Mouse (Mus musculus): ENCODE data around the gene Zfp36l2. TPM values are rescaled to one million over a fixed set of nuclear protein-coding genes. Genes with fewer than 3 reads are reported as not detected.

Gene Zfp36l2
- total RNA-seq, 2 experiments from 2014 or later: 17.1 to 20.4 TPM

DNA sequence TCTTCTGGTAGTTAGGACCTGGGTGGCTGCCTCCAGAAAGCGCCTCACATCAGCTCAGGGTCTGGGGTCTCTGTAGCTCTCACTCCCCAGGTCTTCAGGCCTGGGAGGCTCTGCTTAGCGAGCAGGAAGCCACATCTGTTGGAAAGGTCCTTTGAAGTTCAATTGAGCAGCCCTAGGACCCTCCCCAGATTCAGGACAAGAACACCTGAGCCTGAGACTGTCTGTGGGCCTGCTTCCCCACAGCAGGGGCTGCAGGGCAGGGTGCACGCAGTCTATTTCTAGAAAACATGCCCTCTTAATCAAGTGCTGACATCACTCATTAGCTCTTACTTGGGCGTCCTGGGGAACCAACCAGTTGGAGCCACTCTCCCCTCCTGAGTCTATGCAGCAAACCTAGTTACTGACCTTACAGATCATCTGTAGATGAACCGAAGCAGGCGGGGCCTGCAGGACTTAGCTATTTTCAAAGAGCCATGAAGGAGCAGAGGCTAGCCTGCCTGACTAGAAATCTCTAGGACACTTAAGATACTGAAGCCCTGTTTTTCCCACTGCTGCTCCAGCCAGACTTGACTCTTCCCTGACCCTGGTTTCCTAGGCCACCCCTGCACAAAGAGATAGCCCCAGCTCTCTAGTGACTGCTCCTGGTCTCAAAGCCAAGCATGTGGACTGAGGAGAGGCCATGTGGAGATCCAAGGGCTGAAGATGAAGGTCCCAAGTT lies 29.8 kb downstream of the Zfp36l2 start:
- intact Hi-C loops (cut with DNase I): no loop called here
- DNase-seq (ENCODE audit: extremely low spot score in 1 of 2, low spot score in 2 of 2): peak in 1 of 2 experiments; percentile 7

DNA sequence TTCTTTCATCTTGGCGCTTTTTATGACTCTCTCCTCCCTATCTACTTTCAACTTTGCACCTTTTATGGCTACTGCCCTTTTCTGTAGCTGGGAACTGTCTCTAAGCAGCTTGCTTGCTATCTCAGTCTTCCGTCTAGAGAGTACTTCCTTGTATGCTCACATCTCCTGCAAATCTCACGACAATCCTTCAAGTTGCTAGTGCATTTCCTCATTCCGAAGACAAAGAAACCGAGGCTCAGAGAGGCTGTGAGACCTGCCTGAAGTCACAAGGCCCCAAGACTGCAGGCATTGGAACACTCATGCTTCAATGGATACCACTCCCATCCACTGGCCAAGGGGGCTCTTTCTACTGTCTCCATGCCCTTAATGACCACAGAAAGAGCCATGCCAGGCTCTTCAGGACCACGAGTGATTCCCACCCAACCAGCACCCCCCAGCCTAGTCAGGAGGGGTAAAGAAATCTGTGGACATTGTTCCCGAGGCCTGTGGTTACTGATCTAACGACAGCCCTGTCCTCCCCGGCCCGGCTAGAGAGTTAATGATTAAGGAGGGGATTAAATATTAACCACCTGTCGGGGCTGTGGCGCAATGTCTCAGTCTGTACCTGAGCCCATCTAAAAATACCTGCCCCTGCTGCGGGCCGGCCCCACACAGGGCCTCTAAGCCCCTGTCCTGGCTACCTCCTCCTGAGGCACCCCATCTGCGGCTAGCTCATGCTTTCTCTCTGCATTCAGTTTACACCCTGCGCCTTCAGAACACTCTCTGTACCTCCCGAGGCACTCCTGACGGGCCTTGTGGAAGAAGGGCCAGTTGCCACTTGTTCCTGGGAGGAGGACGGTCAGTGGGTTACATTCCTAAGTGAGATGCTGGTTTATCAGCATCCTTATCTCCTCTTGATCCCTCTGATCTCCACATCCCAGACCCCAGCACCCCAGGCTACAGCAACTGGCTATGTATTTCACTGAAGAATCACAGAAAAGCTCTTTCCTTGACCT lies 30.7 kb downstream of the Zfp36l2 start:
- intact Hi-C loops (cut with DNase I): no loop called here

DNA sequence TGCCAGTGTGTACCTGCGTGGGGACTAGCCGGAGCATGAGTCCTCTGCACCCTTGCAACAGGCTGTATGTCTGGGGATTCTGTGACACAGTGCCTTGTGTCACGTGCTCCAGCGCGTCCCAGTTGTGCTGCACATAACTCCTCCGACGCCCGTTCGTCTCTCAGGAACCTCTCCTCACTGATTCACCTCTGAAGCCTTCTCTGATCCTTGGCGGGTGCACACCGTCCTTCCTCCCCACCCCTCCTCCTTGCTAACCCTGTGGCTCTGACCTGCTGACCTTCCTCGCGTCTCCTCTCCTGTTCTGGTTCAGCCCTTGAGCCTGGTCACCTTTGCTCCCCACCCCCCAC lies 31.5 kb downstream of the Zfp36l2 start:
- DNase-seq (ENCODE audit: extremely low spot score in 1 of 2, low spot score in 2 of 2): peak in 1 of 2 experiments; percentile 7
- intact Hi-C loops (cut with DNase I): no loop called here

More for the DNA sequence above, 30.7 kb downstream of the Zfp36l2 start:
- peak in 1 of 2 experiments; percentile 14 for DNase-seq (ENCODE audit: extremely low spot score in 1 of 2, low spot score in 2 of 2)

DNA sequence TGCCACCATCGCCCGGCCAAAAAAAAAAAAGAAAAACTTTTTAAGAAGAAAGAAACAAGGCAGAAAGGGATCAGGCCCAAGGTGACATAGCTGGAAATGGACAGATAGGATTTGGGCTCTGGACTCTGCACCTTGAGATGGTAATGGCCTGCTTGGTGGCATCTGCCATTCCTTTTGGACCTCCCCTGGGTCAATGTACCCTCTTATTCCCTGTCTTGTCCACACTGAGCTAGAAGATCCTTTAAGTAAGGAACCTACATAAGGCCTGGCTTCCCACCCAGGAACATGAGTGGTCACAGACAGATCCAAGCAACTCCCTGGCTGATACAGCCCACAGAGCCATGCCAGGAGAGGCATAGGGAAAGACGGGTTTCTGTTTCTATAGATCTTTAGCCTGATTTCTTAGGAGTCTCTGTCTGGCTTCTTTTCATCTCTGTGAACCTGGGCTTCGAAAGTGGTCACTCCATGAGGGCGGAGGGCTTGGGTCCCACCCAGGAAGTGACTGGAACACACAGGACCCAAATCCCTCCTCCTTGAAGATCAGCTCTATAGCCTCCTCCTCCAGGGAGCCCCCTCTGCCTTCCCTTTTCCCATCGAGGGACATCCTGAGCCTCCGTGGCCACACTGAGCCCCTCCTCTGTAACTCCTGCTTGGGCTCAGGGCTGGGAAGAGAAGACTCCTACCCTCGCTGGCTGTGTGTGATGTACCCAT lies 32.1 kb downstream of the Zfp36l2 start:
- intact Hi-C loops (cut with DNase I): no loop called here

DNA sequence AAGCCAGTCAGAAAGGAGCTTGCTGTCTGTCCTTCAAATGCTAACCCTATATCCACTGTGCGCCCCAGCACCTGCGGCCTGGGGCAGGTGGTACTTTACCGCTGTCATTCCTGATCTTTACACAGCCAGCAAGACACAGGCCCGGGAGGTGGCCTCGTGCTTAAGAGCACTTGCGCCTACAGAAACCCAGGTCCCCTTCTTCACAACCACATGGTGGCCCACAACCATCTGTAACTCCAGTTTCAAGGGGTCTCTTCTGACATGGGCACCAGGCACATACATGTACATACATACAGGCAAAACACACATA lies 32.8 kb downstream of the Zfp36l2 start:
- DNase-seq (ENCODE audit: extremely low spot score in 1 of 2, low spot score in 2 of 2): peak in 1 of 2 experiments; percentile 7
- intact Hi-C loops (cut with DNase I): no loop called here

More for the DNA sequence above, 32.1 kb downstream of the Zfp36l2 start:
- DNase-seq (ENCODE audit: extremely low spot score in 1 of 2, low spot score in 2 of 2): peak in 1 of 2 experiments; percentile 7

DNA sequence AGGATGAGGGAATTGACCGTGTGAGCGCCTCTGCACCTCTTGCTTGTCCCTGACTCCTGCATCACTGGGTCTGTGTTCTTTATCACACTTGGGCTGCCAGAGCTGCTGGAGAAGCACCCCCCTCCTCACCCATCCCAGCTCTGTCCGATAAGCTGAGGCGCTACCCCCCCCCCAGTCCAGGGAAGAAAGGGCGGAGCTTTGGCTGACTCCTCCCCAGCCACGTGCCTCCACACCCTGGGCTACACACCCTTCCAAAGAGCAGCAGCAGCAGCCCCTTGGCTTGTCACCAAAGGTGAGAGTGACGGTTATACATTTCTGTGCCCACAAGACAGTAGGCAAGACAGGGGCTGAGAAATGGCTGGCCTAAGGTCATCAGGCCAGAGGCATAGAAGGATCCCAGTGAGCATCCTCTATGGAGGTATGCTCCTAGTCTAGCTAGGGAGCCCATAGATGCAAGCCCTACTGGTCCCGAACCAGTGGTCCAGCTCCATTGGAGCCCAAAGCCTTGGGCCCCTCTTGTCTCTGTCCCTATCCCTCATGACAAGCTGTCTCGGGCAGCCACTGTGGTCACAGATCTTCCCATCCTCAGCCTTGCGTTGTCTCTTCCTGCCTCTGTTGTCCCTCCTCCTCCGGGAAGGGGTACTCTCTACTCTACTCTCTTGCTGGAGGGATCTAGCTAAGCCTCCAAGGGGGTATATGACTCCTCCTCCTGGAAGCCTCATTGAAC lies 33.3 kb downstream of the Zfp36l2 start:
- DNase-seq (ENCODE audit: extremely low spot score in 1 of 2, low spot score in 2 of 2): peak in 1 of 2 experiments; percentile 15
- intact Hi-C loops (cut with DNase I): no loop called here

DNA sequence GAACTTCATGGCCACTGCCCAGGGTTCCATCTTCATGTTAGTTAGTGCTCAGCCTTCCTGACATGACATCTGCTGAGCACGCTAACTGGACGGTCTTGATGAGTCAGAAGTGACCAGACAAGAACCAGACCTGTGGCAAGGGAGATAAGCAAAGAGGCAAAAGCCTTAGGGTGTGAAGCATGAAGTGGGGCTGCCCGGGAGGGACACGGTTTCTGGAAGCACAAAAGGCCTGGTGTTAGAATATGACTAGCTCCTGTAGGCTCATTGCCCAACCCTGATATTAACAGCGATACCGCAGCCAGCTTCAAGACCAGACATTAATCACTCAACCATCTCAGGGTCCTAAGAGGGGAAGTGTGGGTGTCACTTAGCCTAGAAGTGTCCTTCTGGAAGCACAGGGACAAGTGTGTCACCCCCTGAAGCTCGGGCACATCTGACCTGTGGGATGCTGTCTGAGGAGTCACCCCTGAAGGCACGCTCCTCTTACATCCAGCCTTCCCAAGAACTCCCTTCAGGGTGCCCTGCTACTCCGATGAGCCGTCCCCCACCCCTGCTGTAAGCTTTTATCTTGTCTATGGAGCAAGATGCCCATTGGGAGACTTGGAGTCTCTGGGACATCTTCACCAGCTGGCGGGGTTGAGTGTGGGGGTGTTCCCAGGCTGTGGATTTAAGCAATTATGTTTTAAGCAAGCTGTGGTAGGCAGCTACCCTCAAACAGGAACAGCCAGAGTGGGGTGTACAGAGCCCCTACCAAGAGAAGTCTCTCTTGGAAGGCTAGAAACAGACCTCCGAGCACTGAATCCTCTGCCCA lies 34.6 kb downstream of the Zfp36l2 start:
- peak in 1 of 2 experiments; percentile 23 for DNase-seq (ENCODE audit: extremely low spot score in 1 of 2, low spot score in 2 of 2)
- intact Hi-C loops (cut with DNase I): no loop called here

DNA sequence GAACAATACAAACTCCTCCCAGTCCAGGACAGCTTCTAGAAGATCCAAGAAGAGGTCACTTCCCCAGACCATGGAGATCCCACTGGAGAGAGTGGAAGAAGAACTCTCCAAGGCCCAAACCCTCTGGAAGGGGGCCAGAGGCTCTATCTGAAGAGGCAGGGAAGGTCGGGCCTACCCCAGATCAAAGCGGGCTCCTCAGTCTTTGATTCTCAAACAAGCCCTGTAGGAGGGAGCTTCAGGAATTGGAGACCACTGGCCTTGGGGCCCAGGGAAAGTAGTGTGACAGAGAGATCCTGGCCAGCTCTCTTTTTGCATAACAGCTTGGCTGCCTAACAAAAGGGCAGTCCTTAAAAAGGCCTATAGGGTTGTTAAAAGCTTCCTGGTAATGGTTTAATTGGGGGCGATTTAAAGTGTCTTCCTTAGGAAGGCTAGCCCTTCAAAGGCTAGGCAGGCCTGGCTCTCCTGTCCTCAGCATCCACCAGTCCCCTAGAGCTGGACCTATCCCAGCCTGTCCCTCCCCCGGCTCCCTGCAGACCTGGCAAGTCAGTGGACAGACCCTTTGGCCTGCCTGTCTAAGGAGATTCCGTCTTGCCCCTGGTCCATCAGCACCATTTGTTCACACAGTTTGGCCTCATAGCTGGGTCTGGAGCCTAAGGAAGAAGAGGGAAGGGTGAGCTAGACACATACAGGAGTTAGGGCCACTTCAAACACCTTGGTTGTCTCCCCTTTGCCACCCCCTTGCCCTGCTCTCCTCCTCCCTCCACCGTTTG lies 35.4 kb downstream of the Zfp36l2 start:
- intact Hi-C loops (cut with DNase I): no loop called here
- peak in 1 of 2 experiments; percentile 37 for DNase-seq (ENCODE audit: extremely low spot score in 1 of 2, low spot score in 2 of 2)

DNA sequence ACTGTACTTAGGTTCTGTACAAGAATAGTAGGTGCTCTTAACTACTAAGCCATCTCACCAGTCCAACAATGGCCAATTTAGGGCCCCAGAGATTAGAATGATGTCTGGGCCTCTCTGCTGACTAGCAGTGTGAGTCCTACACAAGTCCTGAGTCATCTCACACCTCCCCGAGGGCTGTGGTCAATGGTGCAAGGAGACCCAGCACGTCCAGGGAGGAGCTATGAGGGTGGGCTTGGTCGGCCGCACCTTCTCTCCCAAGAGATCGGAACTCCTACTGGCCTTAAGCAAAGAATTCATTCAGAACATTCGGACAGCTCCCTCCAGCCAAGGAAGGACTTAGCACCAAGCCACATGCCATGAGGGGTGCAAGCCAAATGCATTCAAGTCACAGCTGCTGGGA lies 36.4 kb downstream of the Zfp36l2 start:
- intact Hi-C loops (cut with DNase I): no loop called here
- DNase-seq (ENCODE audit: extremely low spot score in 1 of 2, low spot score in 2 of 2): peak in 1 of 2 experiments; percentile 19

DNA sequence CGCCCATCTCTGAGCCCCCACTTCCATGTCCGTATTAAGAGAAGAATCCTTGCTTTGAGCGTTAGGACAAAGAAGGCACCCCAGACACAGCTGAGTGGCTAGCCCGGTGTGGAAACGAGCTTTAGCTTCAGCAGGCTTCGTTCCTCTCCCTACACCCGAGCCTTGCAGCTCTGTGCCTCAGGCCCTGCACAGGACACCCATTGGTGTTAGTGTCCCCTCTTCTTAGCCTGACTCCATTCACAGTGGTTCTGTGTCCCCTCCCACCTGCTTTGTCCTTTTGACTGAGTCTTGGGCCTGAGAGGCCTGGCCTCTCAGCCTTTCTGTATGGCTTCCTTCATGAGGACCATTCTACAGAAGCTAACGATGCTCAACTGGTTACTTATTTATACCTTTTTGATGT lies 37.5 kb downstream of the Zfp36l2 start:
- peak in 1 of 2 experiments; percentile 8 for DNase-seq (ENCODE audit: extremely low spot score in 1 of 2, low spot score in 2 of 2)
- intact Hi-C loops (cut with DNase I): no loop called here

DNA sequence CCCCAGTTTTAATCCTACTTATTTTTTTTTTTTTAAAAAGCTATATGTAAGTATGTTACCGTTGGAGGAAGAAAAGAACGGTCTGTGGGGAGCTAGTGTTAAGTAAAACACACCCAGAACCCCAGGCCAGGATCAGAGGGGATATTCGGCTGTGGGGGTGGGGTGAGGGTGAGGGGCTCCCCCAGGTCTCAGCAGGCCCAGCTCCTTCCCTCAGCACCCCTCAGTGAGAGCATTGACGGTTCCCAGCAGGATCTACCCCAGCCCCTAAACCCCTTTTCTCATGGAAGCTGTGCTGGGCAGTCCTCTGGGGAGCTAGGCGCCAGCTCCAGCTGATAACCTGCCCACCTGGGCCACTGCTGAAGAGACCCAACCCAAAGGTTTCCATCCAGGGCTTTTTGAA lies 38.2 kb downstream of the Zfp36l2 start:
- intact Hi-C loops (cut with DNase I): no loop called here
- DNase-seq (ENCODE audit: extremely low spot score in 1 of 2, low spot score in 2 of 2): peak in 1 of 2 experiments; percentile 22

DNA sequence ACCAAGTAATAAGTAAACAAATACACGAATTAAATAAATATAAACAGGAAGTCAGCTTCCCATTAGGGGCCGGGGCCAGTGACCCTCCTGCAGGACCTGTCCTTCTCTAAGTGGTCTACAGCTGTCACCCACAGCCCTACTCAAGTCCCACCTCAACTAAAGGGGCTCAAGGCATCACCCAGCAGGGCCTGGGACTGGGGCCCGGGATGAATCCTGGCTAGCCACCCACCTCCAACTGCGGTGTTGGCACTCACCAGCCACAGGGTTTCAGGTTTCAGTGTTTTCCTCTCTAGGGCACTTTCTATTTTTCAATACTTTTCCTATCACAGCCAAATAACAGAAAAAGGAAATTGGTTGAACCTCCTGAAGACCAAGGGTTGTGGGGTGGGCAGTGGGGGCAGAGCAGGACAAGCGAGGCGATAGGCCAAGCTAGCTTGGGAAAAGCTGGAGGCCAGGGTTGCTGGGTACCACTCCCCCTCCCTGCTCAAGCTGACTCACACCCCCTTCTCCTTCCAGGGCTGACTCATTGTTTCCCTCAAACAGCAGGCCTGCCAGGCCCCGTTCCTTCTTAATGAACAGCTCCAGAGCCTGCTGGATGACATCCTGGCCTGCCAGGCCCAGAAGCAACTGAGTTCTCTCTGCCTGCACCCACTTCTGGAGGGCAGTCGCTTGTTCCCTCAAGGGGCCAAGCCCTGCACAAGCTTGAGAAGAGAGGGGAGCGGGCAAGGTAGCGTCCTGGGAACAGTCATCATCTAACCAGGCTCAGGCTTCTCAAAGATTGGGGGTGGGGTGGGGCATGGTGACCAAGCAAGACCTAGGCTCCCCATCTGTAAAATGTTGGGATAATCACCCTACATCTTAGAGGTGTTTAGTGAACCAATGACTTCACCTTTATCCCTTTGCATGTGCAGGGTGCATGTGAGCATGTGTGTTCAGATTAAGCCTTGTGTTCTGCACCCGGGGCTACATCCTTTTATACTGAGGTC lies 39.0 kb downstream of the Zfp36l2 start:
- intact Hi-C loops (cut with DNase I): no loop called here
- peak; percentile 59 to 71 for DNase-seq (ENCODE audit: extremely low spot score in 1 of 2, low spot score in 2 of 2)

DNA sequence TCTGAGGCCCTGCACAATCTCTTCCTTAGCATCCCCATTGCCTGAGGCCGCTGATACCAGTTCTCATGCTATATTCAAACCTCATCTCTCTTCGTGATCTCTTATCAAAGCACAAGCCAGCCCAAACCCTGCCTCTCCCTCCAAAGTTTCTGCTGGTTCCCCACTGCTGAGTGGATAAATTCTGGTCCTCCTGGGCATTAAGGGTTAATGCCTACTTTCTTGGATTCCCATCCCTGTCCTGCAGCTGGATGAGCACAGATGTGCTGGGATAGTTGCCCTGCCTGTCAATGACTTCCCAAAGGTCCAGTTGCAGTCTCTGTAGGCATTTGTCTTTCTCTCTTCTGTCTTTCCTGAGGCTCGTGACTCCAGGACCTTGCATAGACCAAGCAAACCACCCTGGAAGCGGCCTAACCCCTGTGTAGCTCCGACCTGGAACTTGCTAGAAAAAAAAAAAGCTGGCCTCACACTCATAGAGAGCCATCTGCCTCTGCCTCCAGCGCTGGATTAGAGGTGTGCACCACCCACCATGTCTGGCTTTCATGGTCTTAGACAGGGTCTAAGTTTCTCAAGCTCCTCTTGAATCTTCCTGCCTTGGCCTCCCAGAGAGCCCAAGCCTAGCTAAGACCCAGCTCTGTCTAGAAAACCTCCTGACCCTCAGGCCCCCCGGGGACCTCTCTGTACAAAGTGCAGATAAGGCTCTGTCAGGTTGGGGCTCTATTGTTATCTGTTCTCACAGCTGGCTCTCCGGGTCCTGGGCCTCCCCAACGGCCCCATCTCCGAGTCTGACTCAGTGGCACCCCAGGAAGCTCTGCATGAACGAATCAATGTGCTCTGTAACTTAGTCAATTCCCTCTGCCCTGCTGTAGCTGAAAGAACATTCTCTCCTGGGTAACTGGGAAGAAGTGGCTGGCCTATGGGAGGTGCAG lies 40.3 kb downstream of the Zfp36l2 start:
- intact Hi-C loops (cut with DNase I): no loop called here
- peak in 1 of 2 experiments; percentile 14 for DNase-seq (ENCODE audit: extremely low spot score in 1 of 2, low spot score in 2 of 2)

DNA sequence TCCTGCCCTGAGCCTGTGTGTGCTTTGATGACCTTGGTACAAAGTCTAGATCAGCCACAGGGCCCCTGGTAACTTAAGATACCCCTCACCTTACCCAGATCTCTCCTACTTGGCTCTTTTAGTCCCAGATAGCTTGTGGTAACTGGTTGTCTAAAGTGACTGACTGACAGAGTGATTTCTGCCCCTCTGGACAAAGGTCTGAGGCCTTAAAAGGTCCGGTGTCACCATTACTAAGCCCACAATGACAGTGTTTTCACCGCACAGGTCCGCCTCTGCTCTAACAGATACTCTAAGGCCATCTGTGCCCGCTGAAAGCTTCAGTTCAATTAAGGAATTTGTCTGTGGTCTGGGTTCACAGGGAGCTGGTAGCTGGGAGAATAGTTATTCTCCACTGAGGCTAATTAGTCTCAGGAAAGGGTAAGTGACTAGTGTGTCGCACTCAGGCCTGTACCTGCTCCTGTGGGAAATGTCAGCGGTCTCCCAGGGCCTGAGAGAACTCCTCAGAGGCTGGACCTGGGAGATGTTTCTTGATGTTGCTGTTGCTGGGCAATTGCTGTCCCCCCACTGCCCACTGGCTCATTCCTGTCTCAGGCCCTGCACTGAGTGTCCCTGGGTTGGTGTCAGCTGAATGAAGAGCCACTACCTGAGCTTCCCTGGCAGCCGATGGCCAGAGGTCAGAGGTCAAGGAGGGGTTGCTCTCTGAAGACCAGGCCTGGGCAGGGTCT lies 41.1 kb downstream of the Zfp36l2 start:
- intact Hi-C loops (cut with DNase I): no loop called here

More for the DNA sequence above, 41.1 kb downstream of the Zfp36l2 start:
- peak in 1 of 2 experiments; percentile 24 for DNase-seq (ENCODE audit: extremely low spot score in 1 of 2, low spot score in 2 of 2)
